Mouse (Mus musculus): ENCODE data around the gene Foxi3. TPM values are rescaled to one million over a fixed set of nuclear protein-coding genes. Genes with fewer than 3 reads are reported as not detected.

Gene Foxi3
- total RNA-seq, 2 experiments from 2014 or later: not detected

- TF ChIP-seq CTCF (conservative IDR thresholded peaks at IDR 0.05): no peak
- no peak for DNase-seq (ENCODE audit: low spot score in 2 of 2)
- Histone ChIP-seq H3K27ac (no peak overlapping the region), H3K4me3 (no peak overlapping the region)
These were observed 1.1 kb downstream of the Foxi3 start for GRCm38 (mm10) chr6:70957341-70957940.

GRCm38 (mm10) chr6:70964116-70964830 lies 7.9 kb downstream of the Foxi3 start:
- Histone ChIP-seq H3K27ac (no peak overlapping the region), H3K4me3 (no peak overlapping the region)
- no peak for DNase-seq (ENCODE audit: low spot score in 2 of 2)
- TF ChIP-seq CTCF (conservative IDR thresholded peaks at IDR 0.05): no peak

DNA sequence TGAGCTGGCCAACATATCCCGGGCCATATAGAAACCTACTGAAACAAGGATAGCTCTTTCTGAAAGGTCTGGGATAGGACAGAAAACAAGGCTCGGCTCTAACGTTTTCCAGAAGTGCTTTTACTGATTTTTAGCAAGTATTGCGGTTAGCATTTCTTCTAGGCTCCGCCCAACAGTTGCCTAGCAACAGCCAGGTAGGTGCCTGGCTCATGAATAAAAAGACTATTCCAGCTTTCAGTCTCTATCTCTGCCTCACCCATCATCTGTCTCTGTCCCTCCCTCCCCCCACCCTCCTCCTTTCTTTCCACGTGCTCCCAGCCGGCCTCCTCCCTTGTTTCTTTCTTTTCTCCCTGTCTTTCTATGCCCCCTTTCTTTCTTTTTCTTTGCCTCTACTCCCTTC lies 9.4 kb downstream of the Foxi3 start:
- no peak overlapping the region for H3K4me3 ChIP-seq
- no peak for DNase-seq (ENCODE audit: low spot score in 2 of 2)
- H3K27ac ChIP-seq: no peak overlapping the region
- TF ChIP-seq CTCF (conservative IDR thresholded peaks at IDR 0.05): no peak

DNA sequence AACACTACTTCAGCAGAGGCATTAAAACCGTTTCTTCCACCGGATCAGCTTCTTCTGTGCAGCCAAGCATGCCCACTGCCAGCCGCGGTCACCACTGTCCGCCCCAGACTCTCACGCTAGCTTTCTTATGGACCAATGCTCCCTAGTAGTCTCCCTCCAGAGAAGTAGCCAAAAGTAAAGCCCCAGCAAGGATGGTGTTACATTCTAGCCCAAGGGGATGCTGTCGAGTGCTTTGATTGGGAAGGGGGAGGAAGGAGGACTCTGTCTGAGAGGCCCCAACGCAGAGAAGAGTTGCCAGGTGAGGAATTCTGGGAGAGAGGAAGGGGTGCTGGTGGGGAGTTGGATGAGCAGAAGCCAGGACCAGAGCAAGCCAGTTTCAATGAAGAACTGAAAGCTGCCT lies 11.1 kb downstream of the Foxi3 start:
- H3K4me3 ChIP-seq: no peak overlapping the region

DNA sequence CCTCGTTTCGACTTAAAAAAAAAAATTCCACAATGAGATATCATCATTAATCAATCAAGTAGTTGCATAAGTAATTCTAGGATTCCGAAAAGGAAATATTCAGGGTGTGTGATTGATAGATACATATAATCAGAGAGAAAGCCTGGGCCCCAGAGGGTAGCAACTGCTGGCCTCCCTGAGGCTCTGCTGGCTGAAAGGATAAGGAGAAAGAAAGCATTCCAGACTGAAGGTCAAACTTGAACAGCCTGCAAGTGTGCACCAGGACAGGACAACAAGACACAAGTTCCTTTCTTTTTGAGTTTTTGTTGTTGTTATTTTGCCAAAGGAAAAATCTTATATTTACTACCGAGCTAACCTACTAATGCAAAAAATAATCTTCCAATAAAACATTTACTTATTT lies 12.0 kb downstream of the Foxi3 start:
- H3K27ac ChIP-seq: no peak overlapping the region
- TF ChIP-seq CTCF (conservative IDR thresholded peaks at IDR 0.05): no peak
- no peak overlapping the region for H3K4me3 ChIP-seq
- DNase-seq (ENCODE audit: low spot score in 2 of 2): no peak

More for the DNA sequence above, 11.1 kb downstream of the Foxi3 start:
- no peak for DNase-seq (ENCODE audit: low spot score in 2 of 2)
- no peak for TF ChIP-seq CTCF (conservative IDR thresholded peaks at IDR 0.05)
- H3K27ac ChIP-seq: no peak overlapping the region

DNA sequence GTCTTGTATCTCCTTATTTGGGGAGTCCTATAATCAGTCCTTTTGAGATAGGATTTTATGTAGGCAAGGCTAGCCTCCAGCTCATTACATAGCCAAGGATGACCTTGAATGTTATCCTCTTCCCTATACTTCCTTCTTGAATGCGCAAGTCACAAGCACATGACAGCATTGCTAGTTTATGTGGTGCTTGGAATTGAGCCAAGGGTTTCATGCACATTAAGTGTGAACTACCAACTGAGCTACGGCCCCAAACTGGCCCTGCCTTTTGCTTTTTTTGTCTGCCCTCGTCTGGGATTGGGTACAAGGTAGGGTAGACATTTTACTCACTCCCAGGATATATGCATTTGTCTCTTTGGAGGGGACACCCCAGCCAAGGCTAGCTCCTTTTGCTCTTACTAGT lies 16.7 kb downstream of the Foxi3 start:
- no peak for DNase-seq (ENCODE audit: low spot score in 2 of 2)
- Histone ChIP-seq H3K4me3 (no peak overlapping the region), H3K27ac (no peak overlapping the region)
- TF ChIP-seq CTCF (conservative IDR thresholded peaks at IDR 0.05): no peak

- no peak for TF ChIP-seq CTCF (conservative IDR thresholded peaks at IDR 0.05)
- no peak overlapping the region for H3K27ac ChIP-seq
- no peak for DNase-seq (ENCODE audit: low spot score in 2 of 2)
- H3K4me3 ChIP-seq: no peak overlapping the region
These were observed 24.7 kb downstream of the Foxi3 start for GRCm38 (mm10) chr6:70981036-70981435.

GRCm38 (mm10) chr6:70982416-70982815 lies 26.1 kb downstream of the Foxi3 start:
- H3K27ac ChIP-seq: no peak overlapping the region
- DNase-seq (ENCODE audit: low spot score in 2 of 2): no peak
- no peak for TF ChIP-seq CTCF (conservative IDR thresholded peaks at IDR 0.05)
- H3K4me3 ChIP-seq: no peak overlapping the region

- DNase-seq (ENCODE audit: low spot score in 2 of 2): no peak
- no peak overlapping the region for H3K27ac ChIP-seq
- TF ChIP-seq CTCF (conservative IDR thresholded peaks at IDR 0.05): no peak
- no peak overlapping the region for H3K4me3 ChIP-seq
These were observed 30.4 kb downstream of the Foxi3 start for GRCm38 (mm10) chr6:70986683-70987082.

- no peak for DNase-seq (ENCODE audit: low spot score in 2 of 2)
- TF ChIP-seq CTCF (conservative IDR thresholded peaks at IDR 0.05): no peak
- Histone ChIP-seq H3K4me3 (no peak overlapping the region), H3K27ac (no peak overlapping the region)
These were observed 39.9 kb downstream of the Foxi3 start for GRCm38 (mm10) chr6:70996123-70996723.

GRCm38 (mm10) chr6:71002656-71003055 lies 46.3 kb downstream of the Foxi3 start:
- Histone ChIP-seq H3K4me3 (no peak overlapping the region), H3K27ac (no peak overlapping the region)
- TF ChIP-seq CTCF (conservative IDR thresholded peaks at IDR 0.05): no peak
- DNase-seq (ENCODE audit: low spot score in 2 of 2): no peak

GRCm38 (mm10) chr6:71004161-71004560 lies 47.8 kb downstream of the Foxi3 start:
- no peak overlapping the region for H3K4me3 ChIP-seq
- H3K27ac ChIP-seq: no peak overlapping the region
- DNase-seq (ENCODE audit: low spot score in 2 of 2): no peak
- TF ChIP-seq CTCF (conservative IDR thresholded peaks at IDR 0.05): no peak

Other genes with a start within 250 kb of the Foxi3 start
- 10 to 100 TPM; 11.2 to 12.5 TPM for gene Rpia, start 164.3 kb upstream of the Foxi3 start, total RNA-seq (2021)
- gene Eif2ak3, start 112.0 kb upstream of the Foxi3 start, total RNA-seq (2021): 10 to 100 TPM; 19.5 to 21.8 TPM
- gene Tex37, start 37.6 kb upstream of the Foxi3 start, total RNA-seq (2021): not detected
- gene Thnsl2, start 187.9 kb downstream of the Foxi3 start, total RNA-seq (2021): 1 to 10 TPM; 3.9 to 4.1 TPM
- gene Fabp1, start 243.3 kb downstream of the Foxi3 start, total RNA-seq (2021): not detected

Data from layer of hippocampus, adult 2 months (tissue).